Mouse (Mus musculus) lung, embryonic 16.5 days (tissue): ENCODE data around the gene Slit3. TPM values are rescaled to one million over a fixed set of nuclear protein-coding genes. Genes with fewer than 3 reads are reported as not detected.

Experiments
- ATAC-seq: fragments of 200-750 bp; cut with Nextera tagmentation; 2 replicates; pipeline ENCODE4 v1.8.0; 2017; ENCODE audit warnings: low read depth, mild to moderate bottlenecking, moderate library complexity
- H3K27ac ChIP-seq: fragments of 300-500 bp; sonication (generic); 2 replicates; pipeline ENCODE4 v1.5.1; 2014; ENCODE audit warnings: mild to moderate bottlenecking, control low read depth, low read length
- H3K27me3 ChIP-seq: fragments of 300-500 bp; sonication (generic); 2 replicates; pipeline ENCODE4 v1.6.1; 2014; ENCODE audit warnings: low read depth, low read length, mixed read lengths; ENCODE audit not compliant: control insufficient read depth, insufficient read depth
- H3K36me3 ChIP-seq: fragments of 300-500 bp; sonication (generic); 2 replicates; pipeline ENCODE4 v1.6.1; 2014; ENCODE audit warnings: low read length; ENCODE audit not compliant: control insufficient read depth, insufficient read depth
- H3K4me1 ChIP-seq: fragments of 300-500 bp; sonication (generic); replicated peaks from 2 replicates; pipeline ENCODE4 v1.6.1; 2014; ENCODE audit warnings: low read length, mixed read lengths; ENCODE audit not compliant: control insufficient read depth, insufficient read depth
- H3K4me2 ChIP-seq: fragments of 300-500 bp; sonication (generic); 2 replicates; pipeline ENCODE4 v1.6.1; 2014; ENCODE audit warnings: low read depth, low read length, control low read depth
- H3K4me3 ChIP-seq: fragments of 300-500 bp; sonication (generic); 2 replicates; pipeline ENCODE4 v1.5.1; 2014; ENCODE audit warnings: mild to moderate bottlenecking, low read length, control low read depth
- H3K9ac ChIP-seq: fragments of 300-500 bp; sonication (generic); 2 replicates; pipeline ENCODE4 v1.6.1; 2014; ENCODE audit warnings: low read length, control low read depth
- H3K9me3 ChIP-seq: fragments of 300-500 bp; sonication (generic); 2 replicates; pipeline ENCODE4 v1.6.1; 2016; ENCODE audit warnings: low read length; ENCODE audit not compliant: control insufficient read depth
- WGBS: fragments of 180-500 bp; shearing (Covaris S2); extraction: QIAGEN DNeasy Blood & Tissue Kit; methylation state at CpG from one replicate; pipeline ENCODE4 v1.1.7; 2014; 5-methylcytosine and 5-hydroxymethylcytosine counted together
- polyA plus RNA-seq: library from polyadenylated mRNA; unstranded; fragments of >200 nt; fragmentation: Nextera tagmentation; extraction: Ambion mirVana; gene quantifications from 2 replicates; pipeline ENCODE4 v1.2.1, GENCODE M21; 2015

The Slit3 gene
- polyA plus RNA-seq, 1 experiment from 2014 or later: 9.1 TPM

DNA sequence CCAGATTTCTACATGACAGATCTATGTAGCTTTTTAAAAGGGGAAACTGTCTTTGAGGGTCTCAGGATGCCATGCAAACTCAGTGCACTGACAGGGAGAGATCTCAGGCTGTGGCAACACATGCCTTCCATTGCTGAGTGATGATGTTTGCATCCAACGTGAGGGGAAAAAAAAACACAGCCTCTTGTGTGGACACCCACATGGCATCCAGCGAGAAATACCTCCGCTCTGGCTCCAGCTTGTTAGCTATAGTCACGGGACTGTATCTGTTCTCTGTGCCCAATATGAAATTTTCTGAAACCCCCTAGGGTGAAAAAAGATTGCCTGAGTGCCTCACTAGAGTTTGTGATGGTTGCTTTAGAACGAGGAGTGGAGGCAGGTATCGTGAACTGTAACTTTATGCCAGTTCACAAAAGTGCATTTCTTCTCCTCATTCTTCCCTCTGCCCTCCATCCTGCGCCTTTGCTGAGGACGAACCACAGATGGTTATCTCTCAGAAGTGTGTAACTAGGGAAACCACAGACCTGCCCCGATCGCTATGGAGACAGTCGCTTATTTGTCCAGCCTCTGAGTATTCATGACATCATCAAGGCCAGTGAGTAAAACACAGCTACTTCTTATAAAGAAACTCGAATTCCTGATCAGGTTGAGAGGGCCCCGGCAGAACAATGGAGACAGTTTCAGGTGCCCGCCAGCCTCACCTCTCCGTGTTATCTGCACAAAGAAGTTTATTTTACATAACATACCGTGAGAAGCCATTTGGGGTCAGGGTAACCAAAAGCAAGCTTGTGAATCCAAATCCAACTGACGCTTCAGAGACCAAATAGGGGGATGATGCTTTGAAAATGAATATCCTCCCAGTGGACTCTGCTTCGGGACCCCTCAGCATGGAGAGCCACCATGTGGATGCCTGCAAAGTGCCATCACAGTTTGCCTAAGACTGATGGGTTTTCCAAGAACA is 416.4 kb downstream of the Slit3 start:
- Histone ChIP-seq H3K36me3 (no peaks in the 10 kb centered on the region), H3K27ac (no peak overlapping the region), H3K27me3 (peaks cover 7% of the 10 kb centered on the region), H3K9me3 (no peaks in the 10 kb centered on the region), H3K9ac (no peak overlapping the region), H3K4me3 (no peak overlapping the region), H3K4me1 (no peaks in the 10 kb centered on the region), H3K4me2 (no peak overlapping the region)
- no peak for ATAC-seq
- 27% methylated on average over 18 of the region's 18 CpGs for WGBS

DNA sequence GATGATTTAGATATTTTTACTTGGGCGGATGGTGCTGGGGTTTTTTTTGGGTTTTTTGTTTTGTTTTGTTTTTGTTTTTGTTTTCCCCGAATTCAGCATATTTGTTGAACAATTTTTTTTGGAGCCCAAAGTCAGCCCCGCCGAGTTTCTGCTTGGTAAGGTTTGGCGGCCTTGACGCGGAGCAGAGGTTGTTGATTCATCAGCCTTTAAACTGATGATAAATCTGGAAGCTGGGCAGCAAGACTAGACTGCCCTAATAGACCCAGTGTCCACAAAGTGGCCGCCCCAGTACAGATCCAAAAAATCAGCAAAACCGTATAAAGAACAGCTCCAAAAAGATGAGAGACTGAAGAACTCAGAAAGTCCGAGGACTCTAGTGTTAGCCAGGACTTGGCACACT is 421.7 kb downstream of the Slit3 start:
- Histone ChIP-seq H3K9me3 (no peaks in the 10 kb centered on the region), H3K4me1 (no peaks in the 10 kb centered on the region), H3K4me3 (no peak overlapping the region), H3K4me2 (no peak overlapping the region), H3K27ac (no peak overlapping the region), H3K27me3 (peaks cover 35% of the 10 kb centered on the region), H3K36me3 (no peaks in the 10 kb centered on the region), H3K9ac (no peak overlapping the region)
- WGBS: 77% methylated on average over 10 of the region's 10 CpGs
- ATAC-seq: no peak

DNA sequence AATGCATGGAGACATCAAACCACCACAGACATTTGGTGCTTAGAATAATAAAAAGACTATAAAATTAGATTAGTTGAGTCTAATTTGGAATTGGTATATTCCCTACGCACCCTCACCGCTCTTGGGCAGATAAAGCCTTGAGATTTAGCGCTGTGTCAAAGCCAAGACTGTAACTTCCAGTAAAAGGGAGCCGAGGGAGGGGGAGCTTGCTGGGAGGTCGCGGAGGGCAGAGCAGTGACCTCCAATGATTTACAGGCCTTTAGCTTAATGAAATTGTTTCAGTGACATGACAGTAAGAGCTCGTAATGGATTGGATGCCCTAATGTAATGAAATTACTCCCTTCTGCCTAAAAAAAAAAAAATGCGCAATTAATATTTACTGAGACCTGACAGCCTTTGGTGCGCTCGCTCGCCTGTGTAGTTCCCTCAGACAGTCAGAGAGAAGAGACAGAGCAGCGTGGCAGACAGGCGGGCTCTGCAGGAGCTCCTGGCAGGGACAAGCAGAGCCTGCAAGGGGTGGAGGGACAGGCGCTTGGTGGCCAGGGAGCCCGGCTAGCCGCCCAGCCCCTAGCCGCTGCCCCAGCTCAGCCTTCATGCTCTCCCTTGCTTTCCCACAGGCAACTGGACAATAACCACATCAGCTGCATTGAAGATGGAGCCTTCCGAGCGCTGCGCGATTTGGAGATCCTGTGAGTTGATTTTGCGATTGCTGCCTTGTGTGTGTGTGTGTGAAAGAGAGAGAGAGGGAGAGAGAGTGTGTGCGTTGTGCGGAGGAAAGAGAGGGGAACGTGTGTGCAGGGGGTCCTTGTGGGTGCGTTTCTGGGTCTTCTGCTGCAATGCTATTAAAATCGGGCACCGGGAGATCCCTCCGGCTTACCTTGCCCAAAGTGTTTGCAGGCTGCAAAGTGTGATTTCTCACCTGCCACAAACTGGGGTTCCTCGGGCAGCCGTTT is 423.4 kb downstream of the Slit3 start:
- no peaks in the 10 kb centered on the region for H3K9me3 ChIP-seq
- no peak overlapping the region for H3K9ac ChIP-seq
- no peaks in the 10 kb centered on the region for H3K36me3 ChIP-seq
- 29% methylated on average over 31 of the region's 31 CpGs for WGBS
- peaks cover 36% of the 10 kb centered on the region for H3K27me3 ChIP-seq
- no peaks in the 10 kb centered on the region for H3K4me1 ChIP-seq
- H3K4me3 ChIP-seq: no peak overlapping the region
- no peak for ATAC-seq
- H3K4me2 ChIP-seq: no peak overlapping the region
- H3K27ac ChIP-seq: no peak overlapping the region

DNA sequence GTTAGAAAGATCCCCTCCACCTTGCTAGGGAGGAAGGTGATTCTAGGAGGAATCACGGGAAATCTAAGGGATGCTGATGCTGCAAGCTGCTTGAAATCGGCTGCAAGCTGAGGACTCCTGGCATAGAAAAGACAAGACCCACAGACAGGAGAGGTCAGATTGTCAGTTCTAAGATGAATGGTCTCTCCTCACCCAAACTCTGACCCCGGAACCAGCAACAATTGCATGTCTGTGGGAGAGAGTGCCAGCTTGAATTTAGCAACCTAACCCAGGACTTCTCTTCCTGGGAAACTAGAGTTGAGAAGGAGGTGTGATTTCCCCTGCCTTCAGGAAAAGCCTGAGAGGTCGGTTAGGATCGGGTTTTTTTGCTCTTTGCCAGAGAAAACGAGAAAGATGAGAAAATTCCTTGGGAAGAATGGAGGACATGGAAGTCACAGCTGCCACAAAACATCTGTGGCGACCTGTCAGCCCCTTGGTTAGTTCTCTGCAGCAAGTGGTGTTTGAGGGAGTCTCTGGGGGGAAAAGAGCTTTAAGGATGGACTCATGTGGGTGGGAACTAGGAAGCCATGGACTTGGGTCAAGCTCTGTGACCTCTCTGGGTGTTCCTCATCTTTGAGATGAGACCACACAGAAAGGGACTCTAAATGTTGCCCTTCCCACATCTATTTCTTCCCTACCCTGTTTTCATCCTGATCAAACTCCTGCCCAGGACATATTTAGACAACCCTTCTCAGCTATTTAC is 425.2 kb downstream of the Slit3 start:
- ATAC-seq: no peak
- Histone ChIP-seq H3K9me3 (no peaks in the 10 kb centered on the region), H3K4me2 (no peak overlapping the region), H3K36me3 (no peaks in the 10 kb centered on the region), H3K4me1 (no peaks in the 10 kb centered on the region), H3K4me3 (no peak overlapping the region), H3K9ac (no peak overlapping the region), H3K27me3 (peaks cover 35% of the 10 kb centered on the region), H3K27ac (no peak overlapping the region)
- WGBS: 26% methylated on average over 7 of the region's 7 CpGs

DNA sequence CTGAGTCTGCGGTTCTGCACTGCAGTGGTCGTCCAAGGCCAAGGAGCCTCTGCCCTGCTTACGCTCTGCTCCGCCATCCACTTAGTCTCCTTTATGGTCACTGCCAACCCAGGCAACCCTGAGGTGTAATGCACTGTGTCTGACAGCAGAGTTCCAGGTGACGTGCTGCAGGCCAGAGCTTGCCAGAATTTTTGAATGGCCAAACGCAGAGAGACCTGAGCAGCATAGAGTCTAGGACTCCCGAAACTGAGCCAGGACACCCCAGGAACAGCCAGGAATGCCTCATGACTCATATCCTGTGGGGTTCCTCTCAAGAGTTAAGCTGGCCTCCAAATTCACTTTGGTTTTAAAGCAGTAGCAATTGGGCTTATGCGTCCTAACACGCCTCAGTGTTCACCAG is 429.0 kb downstream of the Slit3 start:
- ATAC-seq: no peak
- 84% methylated on average over 9 of the region's 9 CpGs for WGBS
- Histone ChIP-seq H3K27ac (no peak overlapping the region), H3K4me3 (no peak overlapping the region), H3K27me3 (peaks cover 29% of the 10 kb centered on the region), H3K36me3 (no peaks in the 10 kb centered on the region), H3K9me3 (no peaks in the 10 kb centered on the region), H3K9ac (no peak overlapping the region), H3K4me1 (no peaks in the 10 kb centered on the region), H3K4me2 (no peak overlapping the region)

DNA sequence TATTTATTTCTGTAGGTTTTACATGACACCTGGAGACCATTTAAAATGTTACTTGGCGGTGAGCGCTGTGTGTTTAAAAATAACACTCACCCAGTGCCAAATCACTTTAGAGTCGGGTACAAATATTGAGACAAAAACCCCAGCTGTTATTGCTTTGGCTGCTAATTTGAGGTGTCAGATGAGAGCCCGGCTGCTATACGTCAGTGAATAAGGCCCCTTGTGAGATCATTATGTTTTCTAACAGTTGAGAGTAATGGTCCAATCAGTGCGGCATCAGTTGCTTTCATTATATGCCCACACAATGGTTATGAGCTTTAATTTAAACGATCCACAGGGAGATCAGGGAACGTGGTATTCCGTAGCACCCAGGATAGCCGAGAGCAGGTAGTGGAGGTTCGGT is 435.2 kb downstream of the Slit3 start:
- H3K36me3 ChIP-seq: no peaks in the 10 kb centered on the region
- H3K4me3 ChIP-seq: no peak overlapping the region
- no peaks in the 10 kb centered on the region for H3K9me3 ChIP-seq
- peaks cover 28% of the 10 kb centered on the region for H3K27me3 ChIP-seq
- no peak overlapping the region for H3K4me2 ChIP-seq
- H3K27ac ChIP-seq: no peak overlapping the region
- 75% methylated on average over 11 of the region's 11 CpGs for WGBS
- ATAC-seq: no peak
- H3K4me1 ChIP-seq: peaks cover 4% of the 10 kb centered on the region; the same call in 1 of the 2 replicates
- no peak overlapping the region for H3K9ac ChIP-seq

- Histone ChIP-seq H3K27me3 (peaks cover 32% of the 10 kb centered on the region), H3K27ac (no peak overlapping the region), H3K4me3 (no peak overlapping the region), H3K9ac (no peak overlapping the region), H3K4me1 (peaks cover 4% of the 10 kb centered on the region; the same call in 1 of the 2 replicates), H3K4me2 (no peak overlapping the region), H3K9me3 (no peaks in the 10 kb centered on the region), H3K36me3 (no peaks in the 10 kb centered on the region)
- WGBS: 62% methylated on average over 8 of the region's 8 CpGs
- peak; percentile 27; the same call in 1 of the 2 replicates for ATAC-seq
Measured at GRCm38 (mm10) chr11:35557476-35557875, 436.5 kb downstream of the Slit3 start.

GRCm38 (mm10) chr11:35558311-35558710 is 437.3 kb downstream of the Slit3 start:
- Histone ChIP-seq H3K27ac (no peak overlapping the region), H3K4me1 (peaks cover 4% of the 10 kb centered on the region; the same call in 1 of the 2 replicates), H3K9me3 (no peaks in the 10 kb centered on the region), H3K36me3 (no peaks in the 10 kb centered on the region), H3K9ac (no peak overlapping the region), H3K4me3 (no peak overlapping the region), H3K4me2 (no peak overlapping the region), H3K27me3 (peaks cover 34% of the 10 kb centered on the region)
- peak; percentile 18; the same call in 1 of the 2 replicates for ATAC-seq
- WGBS: 60% methylated on average over 2 of the region's 2 CpGs
